Mouse (Mus musculus) left cerebral cortex, adult 6 months (tissue): ENCODE data around the gene Eif2ak3. TPM values are rescaled to one million over a fixed set of nuclear protein-coding genes. Genes with fewer than 3 reads are reported as not detected.

Experiments
- long read RNA-seq, 2 experiments: library from polyadenylated mRNA; unstranded; transcript quantifications; one replicate each; pipeline ENCODE4 v2.0.0; 2019 to 2020
- polyA plus RNA-seq: library from polyadenylated mRNA; unstranded; fragments of <200 nt; fragmentation: Nextera tagmentation; gene quantifications from 2 replicates; pipeline ENCODE4 v1.2.3, GENCODE M21; 2021

Eif2ak3 gene
- 2.6 and 4.9 TPM in 2 replicates for polyA plus RNA-seq
- long read RNA-seq, experiment 1, full-length matches to known transcripts = 8 of 15 reads
- long read RNA-seq, experiment 1, partial matches to known transcripts = 1 of 15 reads
- long read RNA-seq, experiment 1, other reads (novel, unspliced or antisense) = 6 of 15 reads
- long read RNA-seq, experiment 2, full-length matches to known transcripts = 2 of 9 reads
- long read RNA-seq, experiment 2, partial matches to known transcripts = 5 of 9 reads
- long read RNA-seq, experiment 2, other reads (novel, unspliced or antisense) = 2 of 9 reads

GRCm38 (mm10) chr6:70844002-70844804 lies at the start of gene Eif2ak3:
Eif2ak3 (plus strand) TSS chr6:70844515.

GRCm38 (mm10) chr6:70918827-70919226 lies 74.5 kb downstream of the Eif2ak3 start, which contains the start of gene Tex37:
Tex37 (minus strand) TSS chr6:70918927.

Other genes starting within 250 kb of the Eif2ak3 start
- gene Rpia, start 52.3 kb upstream of the Eif2ak3 start, polyA plus RNA-seq = 0.65 and 0.88 TPM in 2 replicates
- gene Tex37, start 74.4 kb downstream of the Eif2ak3 start, polyA plus RNA-seq = not detected in 2 replicates
- not detected in 2 replicates for gene Foxi3, start 112.0 kb downstream of the Eif2ak3 start, polyA plus RNA-seq